Mouse (Mus musculus) mature B cell (primary cell): ENCODE results near the gene Ccl20.

Experiments
- in situ Hi-C: fragments of 300-500 bp; cut with MboI; formaldehyde crosslinking; loops from 2 replicates; pipeline ENCODE4 v1.14.3; 2019

Gene Ccl20

GRCm38 (mm10) chr1:83141510-83141909, 24.9 kb downstream of the Ccl20 start:
- in situ Hi-C loops, result no loop called here

- in situ Hi-C loops, result no loop called here
Observed at GRCm38 (mm10) chr1:83142055-83142454, 25.5 kb downstream of the Ccl20 start.

- in situ Hi-C loops, result no loop called here
Observed at GRCm38 (mm10) chr1:83146547-83146946, 30.0 kb downstream of the Ccl20 start.

- in situ Hi-C loops, result no loop called here
Observed at GRCm38 (mm10) chr1:83150227-83150626, 33.7 kb downstream of the Ccl20 start.

GRCm38 (mm10) chr1:83152961-83153360, 36.4 kb downstream of the Ccl20 start:
- in situ Hi-C loops, result no loop called here

- in situ Hi-C loops, result no loop called here
Observed at GRCm38 (mm10) chr1:83156876-83157275, 40.3 kb downstream of the Ccl20 start.

- in situ Hi-C loops, result no loop called here
Observed at GRCm38 (mm10) chr1:83159603-83160002, 43.0 kb downstream of the Ccl20 start, which contains the start of gene Daw1. Gene Daw1 (plus strand): TSS chr1:83159752.

GRCm38 (mm10) chr1:83161658-83162057, 45.1 kb downstream of the Ccl20 start:
- in situ Hi-C loops, result no loop called here

GRCm38 (mm10) chr1:83164027-83164426, 47.5 kb downstream of the Ccl20 start:
- in situ Hi-C loops, result no loop called here
